Mouse (Mus musculus) ES-CJ7 (cell line): ENCODE results near the gene Olfr1382.
"Not testable (repeated sequence)": the region's sequence is repeated elsewhere in the genome, so short reads cannot be mapped to it uniquely, and the experiment has no call there.

ENCODE experiments used
- DNase-seq: peaks from one replicate; pipeline ENCODE4 v3.0.0; 2011; ENCODE audit warnings: low read depth, low spot score

The Olfr1382 gene

GRCm38 (mm10) chr11:49527947-49528346 lies at the start of gene Olfr1382:
Gene Olfr1382, plus strand, starts transcription at chr11:49528247.
- no peak for DNase-seq

GRCm38 (mm10) chr11:49485973-49486372 lies 42.1 kb upstream of the Olfr1382 start:
- DNase-seq: no peak

- DNase-seq: not testable (repeated sequence)
Observed at GRCm38 (mm10) chr11:49488770-49489169, 39.3 kb upstream of the Olfr1382 start, which contains the start of gene Olfr1385. Gene Olfr1385, plus strand, starts transcription at chr11:49489070.

GRCm38 (mm10) chr11:49518086-49518485 lies 10.0 kb upstream of the Olfr1382 start:
- no peak for DNase-seq

- no peak for DNase-seq
Observed at GRCm38 (mm10) chr11:49519348-49519747, 8.7 kb upstream of the Olfr1382 start, which contains the start of gene Olfr1383. Gene Olfr1383, plus strand, starts transcription at chr11:49519648.

GRCm38 (mm10) chr11:49532761-49533160 lies 4.7 kb downstream of the Olfr1382 start:
- no peak for DNase-seq

GRCm38 (mm10) chr11:49536631-49537030 lies 8.6 kb downstream of the Olfr1382 start:
- peak; percentile 41 for DNase-seq

- DNase-seq: not testable (repeated sequence)
Observed at GRCm38 (mm10) chr11:49543149-49543548, 15.1 kb downstream of the Olfr1382 start, which contains the start of gene Olfr1381. Gene Olfr1381, plus strand, starts transcription at chr11:49543449.

GRCm38 (mm10) chr11:49554033-49554432 lies 26.0 kb downstream of the Olfr1382 start:
- peak; percentile 28 for DNase-seq

- peak; percentile 17 for DNase-seq
Observed at GRCm38 (mm10) chr11:49556578-49556977, 28.5 kb downstream of the Olfr1382 start, which contains the start of gene Olfr1380. Gene Olfr1380, plus strand, starts transcription at chr11:49556878.

GRCm38 (mm10) chr11:49575054-49575453 lies 47.0 kb downstream of the Olfr1382 start:
- DNase-seq: peak; percentile 47

GRCm38 (mm10) chr11:49580452-49580851 lies 52.4 kb downstream of the Olfr1382 start:
- not testable (repeated sequence) for DNase-seq
